Mouse (Mus musculus) kidney, postnatal 14 days (tissue): ENCODE results near the gene Dffa.
A peak's percentile ranks its signal among the peaks of the same experiment; 100 is the strongest.
"Not testable (repeated sequence)": the region's sequence is repeated elsewhere in the genome, so short reads cannot be mapped to it uniquely, and the experiment has no call there.

Experiments used
- DNase-seq: peaks from one replicate; pipeline ENCODE4 v3.0.0; 2022; ENCODE audit warnings: mixed read lengths

The Dffa gene

DNA sequence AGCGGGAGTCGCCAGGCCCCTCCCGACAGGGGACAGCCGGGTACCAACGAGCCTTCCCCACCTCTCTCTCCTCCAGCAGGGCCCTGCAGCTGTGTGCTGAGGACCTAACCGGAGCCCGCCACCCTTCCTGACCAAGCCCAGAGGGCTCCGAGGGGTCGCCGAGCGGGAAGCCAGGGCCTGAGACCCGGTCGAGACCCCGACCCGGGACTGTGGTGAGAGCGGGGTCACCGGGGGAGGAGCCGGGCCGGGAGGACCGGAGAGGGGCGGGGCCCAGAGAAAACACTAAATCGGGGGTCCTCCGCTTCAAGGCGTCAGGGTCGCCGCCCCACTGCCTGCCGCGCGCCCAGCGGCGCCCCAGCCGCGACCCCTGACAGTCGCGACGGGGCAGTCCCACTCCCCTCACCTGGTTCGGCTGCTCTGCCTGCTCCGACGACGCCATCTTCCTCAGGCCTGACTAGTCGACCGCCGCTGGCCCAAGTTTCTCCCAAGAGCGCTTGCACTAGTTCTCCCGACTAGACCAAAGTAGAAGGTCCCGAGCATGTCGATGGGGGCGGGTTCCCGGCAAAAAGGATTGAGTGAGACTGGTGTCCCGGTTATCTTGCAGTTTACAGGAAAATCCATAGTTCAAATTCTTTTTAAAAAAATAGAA, 4.5 kb upstream of the Dffa start, which contains the start of gene Pex14:
Gene Pex14, minus strand, starts transcription at position 508 of the 649 bp plus-strand sequence.
- DNase-seq = peak; percentile 95

DNA sequence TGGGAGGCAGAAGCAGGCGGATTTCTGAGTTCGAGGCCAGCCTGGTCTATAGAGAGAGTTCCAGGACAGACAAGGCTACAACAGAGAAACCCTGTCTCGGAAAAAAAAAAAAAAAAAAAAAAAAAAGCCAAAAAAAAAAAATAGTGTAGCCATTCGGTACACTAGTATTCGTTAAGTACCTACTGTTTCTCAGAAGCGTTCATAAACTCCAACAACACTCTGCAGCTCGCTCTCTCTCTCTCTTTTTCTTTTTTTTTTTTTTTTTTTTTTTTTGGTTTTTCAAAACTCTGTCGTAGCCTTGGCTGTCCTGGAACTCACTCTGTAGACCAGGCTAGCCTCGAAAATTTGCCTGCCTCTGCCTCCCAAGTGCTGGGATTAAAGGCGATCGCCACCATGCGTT, 3.5 kb upstream of the Dffa start:
- not testable (repeated sequence) for DNase-seq

DNA sequence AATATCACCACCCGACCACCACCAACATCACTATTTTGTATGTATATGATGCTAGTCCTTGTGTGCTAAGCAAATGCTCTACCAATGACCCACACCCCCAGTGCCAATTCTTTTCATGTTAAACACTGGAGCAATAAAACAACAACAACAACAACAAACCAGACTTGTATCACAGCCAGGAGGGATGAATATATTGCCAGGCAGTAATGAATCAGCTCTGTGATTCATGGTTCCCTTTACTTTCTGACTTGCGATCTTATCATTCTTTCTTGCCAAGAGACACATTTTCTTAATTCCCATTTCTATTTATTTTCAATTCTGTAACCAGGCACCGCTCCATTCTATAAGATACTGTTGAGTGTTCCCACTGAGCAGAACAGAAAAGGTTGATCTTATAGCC, 2.5 kb upstream of the Dffa start:
- DNase-seq = no peak

DNA sequence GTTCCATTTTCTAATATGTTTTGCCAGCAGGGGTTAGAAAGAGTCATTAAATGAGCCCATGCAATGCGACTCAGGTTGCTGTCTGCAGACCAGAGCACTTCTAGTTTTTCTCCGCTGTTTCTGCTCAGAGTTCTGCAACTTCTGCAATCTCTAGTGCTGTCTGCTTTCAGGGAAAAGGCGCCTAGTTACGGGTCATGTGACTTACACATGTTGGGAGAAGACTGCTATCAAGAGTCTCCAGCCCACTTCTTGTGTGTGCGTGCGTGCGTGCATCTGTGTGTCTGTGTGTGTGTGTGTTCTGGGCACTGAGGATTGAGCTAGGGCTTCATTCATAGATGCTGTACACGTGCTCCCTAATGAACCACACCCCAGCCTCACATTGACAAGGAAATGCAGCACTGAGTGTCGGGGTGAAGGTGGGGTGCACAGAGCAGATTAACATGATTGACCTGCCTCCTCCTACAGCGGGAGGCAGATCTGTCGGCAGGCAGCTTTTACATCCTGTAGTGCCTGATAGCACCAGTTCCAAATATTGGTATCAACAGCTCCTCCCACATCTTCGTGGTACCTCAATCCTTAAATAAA, 16.1 kb downstream of the Dffa start:
- DNase-seq = not testable (repeated sequence)

DNA sequence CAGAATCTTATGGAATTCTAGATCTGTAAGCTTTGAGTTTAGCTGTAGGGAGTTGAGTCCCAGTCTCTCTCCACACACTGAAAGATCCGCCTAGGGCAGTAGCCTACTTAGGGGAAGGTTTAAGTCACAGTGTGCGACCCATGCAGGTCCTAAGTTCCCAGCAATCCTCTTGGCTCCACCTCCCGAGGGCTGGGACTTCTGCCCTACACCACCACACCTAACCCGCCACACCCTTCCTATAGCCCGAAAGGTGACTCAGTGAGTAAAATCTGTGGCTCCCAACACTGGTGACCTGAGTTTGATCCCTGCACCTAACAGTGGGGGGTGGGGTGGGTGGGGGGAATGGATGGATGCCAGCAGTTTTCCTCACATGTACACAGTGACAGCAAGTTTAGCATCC, 19.5 kb downstream of the Dffa start:
- no peak for DNase-seq

DNA sequence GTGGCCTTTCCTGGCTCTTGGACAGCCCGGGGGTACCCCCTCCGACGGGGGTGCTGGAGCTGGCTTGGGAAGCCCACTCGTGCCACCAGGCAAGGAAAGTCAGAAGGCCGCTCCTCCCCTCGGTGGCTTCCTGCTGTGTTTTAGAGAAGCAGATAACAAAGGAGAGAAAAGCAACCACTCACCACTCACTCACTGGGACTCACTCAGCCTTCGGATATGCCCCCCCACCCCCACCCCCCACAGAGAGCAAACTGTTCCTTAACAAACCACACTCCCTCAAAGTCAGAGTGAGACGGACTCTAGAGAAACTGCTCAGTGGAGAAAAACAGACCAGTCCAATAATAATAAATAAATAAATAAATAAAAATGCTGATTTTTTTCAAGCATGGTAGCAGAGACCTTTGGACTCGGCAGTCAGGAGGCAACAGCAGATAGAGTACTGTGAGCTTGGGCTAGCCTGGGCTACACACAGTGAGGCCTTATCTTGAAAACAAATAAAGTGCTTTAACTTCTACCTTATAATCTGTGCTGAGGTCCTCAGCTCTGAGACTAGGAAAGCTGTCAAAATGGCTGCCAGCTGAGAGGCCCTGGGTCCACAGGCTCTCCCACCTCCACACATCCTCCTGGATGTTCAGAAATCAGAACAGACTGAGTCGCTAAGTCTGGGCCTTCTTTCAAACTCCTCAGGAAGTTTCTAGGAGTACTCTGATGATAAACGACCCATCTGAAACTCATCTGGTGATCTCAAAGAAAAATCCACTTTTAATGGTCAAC, 21.6 kb downstream of the Dffa start:
- DNase-seq = no peak

DNA sequence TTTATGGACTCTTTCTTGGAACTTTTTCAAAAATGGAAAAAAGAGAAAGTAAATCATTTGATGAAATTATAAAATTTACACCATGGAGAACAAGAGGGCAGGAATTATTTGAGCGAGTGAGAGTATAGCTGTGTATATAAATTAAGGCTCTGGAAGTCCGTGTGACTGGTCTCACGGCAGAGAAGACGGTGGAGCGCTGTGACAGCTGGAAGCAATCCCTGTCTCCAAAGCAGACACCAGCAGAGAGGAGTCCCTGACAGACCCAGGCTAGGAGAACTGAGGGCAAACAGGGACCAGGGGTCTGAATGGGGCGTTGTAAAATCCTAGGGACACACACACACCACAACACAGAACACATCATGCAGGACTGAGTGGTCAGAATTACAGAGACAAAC, 22.2 kb downstream of the Dffa start:
- DNase-seq = no peak

DNA sequence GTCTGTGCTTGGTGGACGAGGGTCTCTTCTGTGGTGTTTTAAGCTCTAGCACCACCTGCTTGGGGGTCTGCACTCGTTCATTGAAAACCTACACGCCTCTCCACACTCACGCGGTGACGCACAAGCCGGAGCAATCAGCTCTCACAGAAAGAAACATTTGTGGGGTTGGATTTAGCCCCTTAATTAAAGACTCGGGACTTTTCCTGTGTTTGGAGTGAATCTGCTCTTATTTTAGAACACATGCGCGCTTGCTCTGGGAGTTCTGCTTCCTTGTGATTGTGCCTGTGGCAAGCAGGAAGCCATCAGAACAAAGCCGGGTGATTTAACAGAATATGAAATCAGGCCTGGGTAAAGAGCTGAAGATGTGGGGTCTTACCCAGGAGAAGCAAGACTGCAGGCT, 22.7 kb downstream of the Dffa start, which contains the start of gene Cort:
Gene Cort, minus strand, starts transcription at position 101 of the 400 bp plus-strand sequence.
- no peak for DNase-seq

DNA sequence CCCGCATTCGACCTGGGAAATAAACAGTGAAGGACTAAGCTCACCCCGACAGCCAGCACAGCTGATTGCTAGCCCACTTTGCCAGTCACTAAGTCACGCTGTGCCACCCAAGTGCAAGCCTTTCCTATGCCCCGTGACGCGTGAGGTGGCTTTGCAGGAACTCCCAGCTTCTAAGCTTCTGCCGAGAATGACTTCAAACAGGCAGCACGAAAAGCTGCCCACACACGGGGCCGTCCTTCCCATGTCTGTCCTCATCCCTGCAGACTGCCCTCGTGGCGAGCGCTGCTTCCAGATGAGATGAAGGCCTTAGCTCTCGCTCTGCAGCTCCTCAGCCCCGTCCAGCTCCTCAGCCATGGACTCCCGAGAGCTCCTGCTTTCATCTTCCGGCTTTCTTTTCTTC, 24.5 kb downstream of the Dffa start:
- no peak for DNase-seq

DNA sequence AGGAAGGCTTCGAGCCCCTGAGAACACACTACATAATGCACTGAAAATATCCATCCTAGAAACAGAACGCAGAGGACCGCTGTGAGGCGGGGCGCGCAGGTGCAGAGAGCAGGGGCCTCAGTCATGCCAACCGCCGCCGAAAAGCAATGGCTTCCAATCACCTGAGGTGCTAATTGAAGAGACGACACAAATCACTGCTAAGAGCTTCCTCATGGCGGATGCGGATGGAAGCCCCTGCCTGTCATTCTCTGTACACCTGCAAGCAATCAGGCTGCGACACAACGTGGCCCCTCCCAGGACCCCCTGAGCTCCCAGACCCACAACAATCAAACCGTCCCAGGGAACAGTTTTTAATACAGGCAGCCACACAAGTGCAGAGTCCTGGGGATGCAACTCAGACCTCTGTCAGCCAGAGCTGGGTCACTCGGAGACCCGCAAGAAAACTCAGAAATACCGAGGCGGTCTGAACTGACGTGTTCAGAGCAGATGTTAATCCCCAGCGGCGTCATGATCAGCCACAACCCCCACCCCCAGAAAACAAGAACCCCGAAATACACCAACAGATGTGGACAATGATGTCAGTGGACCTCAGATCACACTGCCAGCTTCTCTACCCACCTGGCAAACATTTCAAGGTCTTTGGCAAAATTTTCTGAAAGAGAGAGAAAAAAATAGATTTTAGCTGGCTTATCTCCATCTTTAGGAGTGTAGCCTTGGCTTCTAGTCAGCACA, 27.2 kb downstream of the Dffa start:
- no peak for DNase-seq

DNA sequence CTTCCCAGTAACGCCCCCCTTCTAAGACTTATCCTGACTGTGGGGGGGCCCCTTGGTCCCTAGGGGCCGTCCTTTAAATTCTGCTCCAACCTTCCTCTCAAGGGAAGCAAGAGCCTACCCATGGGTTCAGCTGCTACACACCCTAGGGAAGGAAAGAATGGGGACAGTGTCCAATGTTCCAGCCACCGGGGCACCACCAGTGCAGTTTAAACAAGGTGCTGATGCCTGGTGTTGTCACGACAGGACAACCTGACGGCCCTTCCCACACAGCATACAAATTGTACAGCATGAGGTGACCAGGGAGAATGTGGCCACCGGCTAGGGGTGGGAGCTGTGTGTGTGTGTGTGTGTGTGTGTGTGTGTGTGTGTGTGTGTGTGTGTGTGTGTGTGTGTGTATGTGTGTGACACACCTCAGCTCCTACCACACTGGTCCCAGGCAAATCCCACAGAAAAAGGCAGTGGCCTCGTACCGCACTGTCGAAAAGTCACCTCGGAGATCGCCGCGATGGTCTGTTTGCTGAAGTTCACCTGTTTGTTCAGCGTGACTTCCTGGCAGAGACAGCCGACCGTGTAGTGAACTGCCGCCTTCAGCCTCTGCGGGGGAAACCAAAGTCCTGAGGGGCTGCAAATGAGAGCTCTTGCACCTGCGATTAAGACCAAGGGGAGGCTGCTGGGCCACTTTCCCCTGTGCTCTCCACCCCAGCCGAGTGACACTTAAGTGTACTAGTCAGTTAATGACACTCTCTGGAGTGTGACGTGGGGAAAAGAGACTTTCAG, 28.0 kb downstream of the Dffa start:
- DNase-seq = no peak

DNA sequence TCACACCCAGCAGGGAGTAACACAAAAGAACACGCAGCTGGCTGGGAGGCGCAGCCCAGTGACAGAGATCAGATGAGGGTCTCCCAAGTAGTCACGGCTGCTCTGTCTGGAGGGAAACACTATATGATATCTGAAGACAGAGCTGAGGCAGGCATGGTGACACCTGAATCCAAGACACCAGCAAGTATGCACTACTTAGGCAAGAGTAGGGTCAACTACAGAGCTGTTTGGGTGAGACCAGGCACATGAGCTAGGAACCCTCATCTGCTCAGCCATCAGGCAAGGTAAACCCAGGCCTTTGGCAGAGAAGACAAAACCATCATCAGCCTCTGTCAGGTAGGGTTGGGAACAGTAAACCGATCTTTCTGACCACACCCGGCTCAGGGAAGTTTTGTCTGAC, 29.4 kb downstream of the Dffa start:
- no peak for DNase-seq

DNA sequence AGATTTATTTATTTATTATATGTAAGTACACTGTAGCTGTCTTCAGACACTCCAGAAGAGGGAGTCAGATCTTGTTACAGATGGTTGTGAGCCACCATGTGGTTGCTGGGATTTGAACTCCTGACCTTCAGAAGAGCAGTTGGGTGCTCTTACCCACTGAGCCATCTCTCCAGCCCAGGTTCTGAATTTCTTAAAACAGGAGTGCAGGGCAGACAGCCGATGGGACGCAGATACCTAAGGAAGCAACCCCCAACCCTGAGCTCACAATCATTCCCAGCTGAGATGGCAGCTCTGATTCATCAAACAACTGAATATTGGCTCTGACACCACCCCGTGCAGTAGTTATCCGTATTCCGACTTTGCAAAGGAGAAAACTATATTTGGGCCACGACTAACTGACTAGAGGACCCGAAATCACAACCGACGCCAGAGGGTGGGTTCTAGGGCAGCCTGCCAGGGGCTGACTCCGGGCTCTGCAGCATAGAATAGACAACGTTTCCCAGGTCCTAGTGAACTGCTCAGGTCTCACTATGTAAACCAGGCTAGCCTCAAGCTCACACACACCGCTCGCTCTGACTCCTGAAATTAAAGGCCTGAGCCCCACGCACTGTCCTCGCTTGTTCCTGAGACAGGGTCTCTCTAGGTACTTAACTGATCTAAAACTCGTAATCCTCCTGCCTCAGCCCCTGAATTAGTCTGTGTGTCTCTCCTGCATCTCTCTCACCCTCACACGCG, 32.3 kb downstream of the Dffa start:
- DNase-seq = no peak

DNA sequence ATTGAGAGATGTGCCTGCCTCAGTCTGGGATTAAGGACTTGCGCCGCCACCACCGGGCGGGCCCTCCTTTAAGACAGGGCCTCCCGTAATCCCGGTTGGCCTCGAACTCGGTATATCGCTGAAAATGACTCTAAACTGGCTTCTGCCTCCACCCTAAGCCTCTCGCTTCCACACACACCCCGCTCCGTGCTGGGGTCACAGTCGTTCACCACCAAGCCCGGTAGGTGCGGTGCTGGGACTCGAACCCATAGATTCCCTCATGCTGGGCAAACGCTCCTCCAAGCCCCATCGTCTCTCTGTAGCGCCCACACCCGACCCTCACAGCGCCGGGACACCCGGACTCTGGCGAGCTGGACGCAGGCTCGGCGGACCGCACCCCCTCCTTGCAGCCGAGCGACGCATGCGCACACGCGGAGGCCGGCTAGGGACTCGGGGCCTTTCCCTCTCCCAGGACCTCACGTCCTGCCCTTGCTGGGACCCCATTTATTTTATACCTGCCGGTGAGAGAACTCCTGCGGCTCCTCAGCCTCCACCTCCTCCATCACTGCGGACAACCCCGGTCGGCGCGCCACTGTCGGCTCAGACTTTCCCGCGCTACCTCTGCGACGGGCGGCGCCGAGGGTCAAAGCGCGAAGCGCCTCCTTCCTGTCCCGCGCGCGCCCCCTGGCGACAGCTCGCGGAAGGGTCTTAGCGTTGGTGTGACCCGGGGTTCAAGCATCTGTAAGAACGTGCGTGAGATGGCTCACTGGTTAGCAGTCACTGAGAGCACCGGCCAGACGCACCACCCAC, 33.2 kb downstream of the Dffa start, which contains the start of gene Cenps:
Gene Cenps, minus strand, starts transcription at position 648 of the 789 bp plus-strand sequence.
- peak; percentile 93 for DNase-seq

DNA sequence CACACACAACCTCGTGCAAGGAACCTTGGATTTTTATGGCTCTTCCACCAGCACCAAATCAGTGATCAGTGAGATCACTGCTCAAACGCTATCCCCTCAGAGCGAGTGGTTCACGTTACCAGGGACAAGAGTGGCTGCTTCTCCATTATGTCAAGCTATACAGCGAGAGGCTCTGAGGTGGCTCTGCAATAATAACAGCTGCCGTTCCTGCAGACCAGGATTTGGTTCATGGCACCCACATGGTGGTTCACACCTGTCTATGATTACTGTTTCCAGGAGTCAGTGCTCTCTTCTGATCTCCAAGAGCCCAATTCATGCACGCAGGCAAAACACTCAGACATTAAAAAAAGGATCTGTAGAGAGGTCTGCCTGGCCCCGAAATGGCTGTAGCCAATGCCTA, 34.6 kb downstream of the Dffa start:
- DNase-seq = no peak

DNA sequence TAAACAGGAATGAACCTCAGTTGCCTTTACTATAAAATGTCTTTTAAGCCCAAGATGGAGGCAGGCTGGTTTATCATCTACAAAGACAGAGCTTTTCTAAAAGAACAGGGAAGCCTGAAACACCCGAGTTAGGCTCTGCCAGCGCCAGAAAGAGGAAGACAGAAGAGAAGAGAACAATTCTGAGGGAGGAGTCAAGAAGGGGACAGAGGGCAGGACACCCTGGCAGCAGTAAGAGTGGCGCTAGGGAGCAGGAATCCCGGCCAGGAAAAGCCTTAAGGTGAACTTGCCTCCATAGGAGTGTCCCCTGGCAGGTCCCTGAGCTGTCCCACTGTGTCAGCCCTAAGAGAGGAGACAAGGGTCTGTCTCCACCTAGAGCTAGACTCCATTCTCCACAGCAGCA, 39.6 kb downstream of the Dffa start:
- no peak for DNase-seq

DNA sequence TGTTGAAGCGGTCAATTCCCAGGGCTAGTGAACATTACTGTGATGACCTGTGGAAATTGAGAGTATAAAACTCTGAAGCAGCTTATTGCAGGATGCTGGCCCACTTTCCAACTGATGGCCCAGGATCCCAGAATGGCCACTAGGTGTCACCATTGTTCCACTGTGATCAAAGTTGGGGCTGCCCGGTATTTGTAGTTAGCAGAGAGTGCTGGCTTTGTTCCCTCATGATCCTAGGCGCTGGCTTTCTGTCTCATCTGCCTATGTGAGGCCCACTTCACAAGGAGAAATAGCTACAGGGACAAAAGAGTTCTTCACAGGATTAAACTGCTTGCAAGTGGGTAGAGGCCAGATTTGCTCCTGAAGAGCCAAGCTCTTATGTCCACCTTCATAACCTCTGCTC, 40.5 kb downstream of the Dffa start:
- peak; percentile 87 for DNase-seq

DNA sequence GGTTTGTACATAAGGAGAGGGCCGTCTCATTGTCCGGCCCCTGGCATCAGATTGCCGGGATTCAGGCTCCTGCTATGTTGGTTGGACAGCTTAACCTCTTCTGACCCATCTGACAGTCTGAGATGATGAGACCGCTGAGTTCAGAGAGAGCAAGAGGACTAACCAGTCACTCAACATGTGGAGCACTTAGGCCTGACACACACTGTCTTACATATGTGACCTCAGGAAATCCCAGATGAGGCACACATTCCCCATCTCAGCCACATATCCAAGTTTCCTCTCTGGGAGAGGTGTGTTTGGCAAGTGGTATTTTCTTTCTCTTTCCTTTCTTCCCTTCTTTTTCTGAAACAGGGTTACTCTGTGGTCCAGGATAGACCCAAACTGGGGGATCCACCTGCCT, 41.2 kb downstream of the Dffa start:
- no peak for DNase-seq

DNA sequence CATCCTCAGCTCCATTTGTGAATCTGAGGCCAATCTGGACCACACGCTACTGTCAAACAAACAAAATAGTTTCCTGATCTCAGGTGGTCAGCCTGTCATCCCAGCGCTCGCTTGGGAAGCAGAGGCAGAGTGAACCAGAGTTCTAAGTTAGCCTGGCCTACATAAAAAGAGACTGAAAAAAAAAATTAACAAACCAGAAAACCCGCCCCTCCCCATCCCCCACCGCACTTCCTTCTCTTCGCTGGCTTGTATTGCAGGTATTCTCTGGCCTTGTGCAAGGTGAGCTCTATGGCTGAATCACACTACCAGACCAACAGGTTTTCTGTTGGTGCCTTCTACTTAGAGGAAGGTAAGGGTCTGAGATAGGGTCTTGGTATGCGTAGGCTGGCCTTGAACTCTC, 43.6 kb downstream of the Dffa start:
- no peak for DNase-seq

DNA sequence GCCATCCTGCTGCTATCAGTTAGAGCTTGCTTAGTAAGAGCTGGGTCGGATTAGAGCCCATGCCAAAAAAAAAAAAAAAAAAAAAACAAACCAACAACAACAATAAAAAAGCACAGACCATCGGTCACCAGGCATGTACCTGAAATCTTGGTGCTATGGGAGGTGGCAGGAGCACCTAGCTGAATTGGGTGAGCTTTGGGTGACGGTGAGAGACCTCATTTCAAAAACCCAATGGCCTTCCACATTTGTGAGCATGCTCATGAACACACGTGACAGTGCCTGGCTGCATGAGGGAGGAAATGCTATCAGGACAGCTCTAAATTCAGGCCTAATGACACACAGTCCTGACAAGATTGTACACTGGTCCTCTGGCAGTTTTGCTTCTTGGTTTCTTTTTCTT, 44.1 kb downstream of the Dffa start:
- DNase-seq = no peak

DNA sequence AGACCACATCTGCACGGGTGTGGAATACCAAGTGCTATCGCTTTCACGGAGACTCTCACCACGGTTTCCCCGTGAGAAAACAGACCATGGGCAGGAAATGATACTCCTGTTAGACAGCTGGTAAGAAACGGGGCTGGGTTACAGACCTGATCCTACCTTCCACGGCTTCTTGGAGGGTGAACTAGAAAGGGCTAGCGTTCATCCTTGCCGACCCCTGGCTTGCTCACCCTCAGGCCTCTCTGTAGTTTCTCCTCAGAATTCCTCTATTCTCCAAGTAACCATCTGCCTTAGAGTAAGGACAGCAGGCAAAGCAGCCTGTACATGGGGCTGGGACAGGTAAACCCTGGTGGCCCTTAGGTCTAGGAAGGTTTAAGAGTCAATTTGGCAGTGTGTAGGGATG, 45.2 kb downstream of the Dffa start:
- no peak for DNase-seq
